Mouse (Mus musculus) liver, postnatal 0 days (tissue): ENCODE data around the gene Dlgap5.

Experiments
- CTCF ChIP-seq: sonication (generic); IDR thresholded peaks from 2 replicates; pipeline ENCODE4 v1.5.1; 2016; ENCODE audit warnings: antibody characterized with exemption, low read depth
- EP300 ChIP-seq: IDR thresholded peaks from 2 replicates; pipeline ENCODE4 v1.6.1; 2016; ENCODE audit warnings: antibody characterized with exemption, low read depth, mild to moderate bottlenecking

GRCm38 (mm10) chr14:47353240-47353639, 65.0 kb downstream of the Dlgap5 start:
- no peak for TF ChIP-seq CTCF
- no peak for TF ChIP-seq EP300
